Mouse (Mus musculus) CH12.LX (cell line): ENCODE data around the gene Tulp2. TPM values are rescaled to one million over a fixed set of nuclear protein-coding genes. Genes with fewer than 3 reads are reported as not detected.
A peak's percentile ranks its signal among the peaks of the same experiment; 100 is the strongest.
"Not testable (repeated sequence)": the region's sequence is repeated elsewhere in the genome, so short reads cannot be mapped to it uniquely, and the experiment has no call there.

Experiments used
- DNase-seq: peaks from one replicate; pipeline ENCODE4 v3.0.0-alpha.2; 2013; ENCODE audit errors: extremely low read depth
- H3K27ac ChIP-seq: 2 replicates; pipeline ENCODE4 v1.5.1; 2012; ENCODE audit warnings: low read depth, mild to moderate bottlenecking, control low read depth, moderate library complexity; ENCODE audit not compliant: insufficient read depth
- H3K27me3 ChIP-seq: replicated peaks from 2 replicates; pipeline ENCODE3; 2012; ENCODE audit warnings: inconsistent platforms
- H3K36me3 ChIP-seq, 2 experiments: replicated peaks in 1 of 2; 2 replicates each; pipeline versions ENCODE3 to v1.6.1; 2012; ENCODE audit warnings: inconsistent platforms in 1 of 2, low read length in 1 of 2, mild to moderate bottlenecking in 1 of 2, mixed read lengths in 1 of 2, moderate library complexity in 1 of 2; ENCODE audit not compliant: control insufficient read depth in 1 of 2, insufficient read depth in 1 of 2
- H3K4me1 ChIP-seq, 2 experiments: 2 replicates each; pipeline ENCODE4 v1.6.1; 2012; ENCODE audit warnings: inconsistent platforms in 1 of 2, moderate library complexity in 1 of 2; ENCODE audit not compliant: insufficient read depth in 2 of 2, control insufficient read depth in 1 of 2
- H3K4me2 ChIP-seq: 2 replicates; pipeline ENCODE4 v1.6.1; 2012; ENCODE audit warnings: low read depth, mild to moderate bottlenecking, control low read depth; ENCODE audit not compliant: poor library complexity, insufficient read depth, severe bottlenecking
- H3K4me3 ChIP-seq, 3 experiments: fragments of 150-350 bp in 1 of 3; sonication (generic) in 1 of 3; replicated peaks in 1 of 3; 2 replicates each; pipeline versions ENCODE3 to v1.5.1; 2011 to 2012; ENCODE audit warnings: low read depth in 2 of 3, low read length in 2 of 3, mild to moderate bottlenecking in 2 of 3, moderate library complexity in 2 of 3, control low read depth in 1 of 3, improper control_type of control experiment in 1 of 3, inconsistent platforms in 1 of 3, mixed read lengths in 1 of 3; ENCODE audit not compliant: poor library complexity in 1 of 3
- H3K79me2 ChIP-seq: replicated peaks from 2 replicates; pipeline ENCODE4 v1.6.1; 2012; ENCODE audit warnings: mild to moderate bottlenecking, moderate library complexity; ENCODE audit not compliant: control insufficient read depth, poor library complexity, insufficient read depth, severe bottlenecking; ENCODE audit errors: extremely low read depth
- H3K9ac ChIP-seq: 2 replicates; pipeline ENCODE4 v1.6.1; 2012; ENCODE audit warnings: low read depth, mild to moderate bottlenecking, control low read depth, moderate library complexity; ENCODE audit not compliant: insufficient read depth
- H3K9me3 ChIP-seq: replicated peaks from 2 replicates; pipeline ENCODE3; 2012; ENCODE audit warnings: low read length, inconsistent platforms, mixed read lengths
- ELF1 ChIP-seq: IDR thresholded peaks from 2 replicates; pipeline ENCODE4 v1.6.1; 2014; ENCODE audit warnings: low read depth, mild to moderate bottlenecking, inconsistent platforms, low read length, improper control_type of control experiment
- ETS1 ChIP-seq: conservative IDR thresholded peaks from 2 replicates; pipeline ENCODE4 v1.6.1; 2012; ENCODE audit warnings: low read depth, mild to moderate bottlenecking, inconsistent platforms, low read length, improper control_type of control experiment, moderate library complexity
- GABPA ChIP-seq: IDR thresholded peaks from 2 replicates; pipeline ENCODE4 v1.6.1; 2012; ENCODE audit warnings: low read depth, low read length, improper control_type of control experiment, inconsistent platforms; ENCODE audit not compliant: insufficient replicate concordance
- MAX ChIP-seq: IDR thresholded peaks from 2 replicates; pipeline ENCODE4 v1.6.1; 2011; ENCODE audit warnings: low read length, improper control_type of control experiment
- MAZ ChIP-seq: IDR thresholded peaks from 2 replicates; pipeline ENCODE4 v1.6.1; 2012; ENCODE audit warnings: low read depth, mild to moderate bottlenecking, inconsistent platforms, low read length, improper control_type of control experiment, moderate library complexity
- MXI1 ChIP-seq: IDR thresholded peaks from 2 replicates; pipeline ENCODE4 v1.6.1; 2011; ENCODE audit warnings: mild to moderate bottlenecking, low read depth, low read length, improper control_type of control experiment
- MYC ChIP-seq: IDR thresholded peaks from 2 replicates; pipeline ENCODE4 v1.6.1; 2011; ENCODE audit warnings: low read depth, mild to moderate bottlenecking, improper control_type of control experiment, low read length
- POLR2AphosphoS2 ChIP-seq: IDR thresholded peaks from 2 replicates; pipeline ENCODE4 v1.6.1; 2011; ENCODE audit warnings: low read depth, low read length, improper control_type of control experiment
- SIN3A ChIP-seq: IDR thresholded peaks from 2 replicates; pipeline ENCODE4 v1.6.1; 2012; ENCODE audit warnings: low read length, improper control_type of control experiment, inconsistent platforms
- TCF12 ChIP-seq: IDR thresholded peaks from 2 replicates; pipeline ENCODE4 v1.6.1; 2014; ENCODE audit warnings: low read depth, mild to moderate bottlenecking, inconsistent platforms, low read length, improper control_type of control experiment
- ZKSCAN1 ChIP-seq: IDR thresholded peaks from 2 replicates; pipeline ENCODE4 v1.6.1; 2012; ENCODE audit warnings: low read depth, inconsistent platforms, low read length, improper control_type of control experiment, borderline replicate concordance
- ZNF384 ChIP-seq: IDR thresholded peaks from 2 replicates; pipeline ENCODE4 v1.6.1; 2012; ENCODE audit warnings: low read depth, low read length, improper control_type of control experiment, inconsistent platforms
- dilution Hi-C: fragments of 300-500 bp; cut with MboI; formaldehyde crosslinking; loops from 2 replicates; pipeline ENCODE4 v1.14.3; 2020; ENCODE audit warnings: low sequenced_read_pairs; ENCODE audit not compliant: extremely low pct_unique_long_range_greater_than_20kb, extremely low pct_ligation_motif_present
- in situ Hi-C: fragments of 300-500 bp; cut with MboI; formaldehyde crosslinking; loops from 3 replicates; pipeline ENCODE4 v1.14.3; 2019; ENCODE audit warnings: low sequenced_read_pairs, low pct_ligation_motif_present, low pct_unique_long_range_greater_than_20kb, mixed read lengths
- polyA plus RNA-seq: library from polyadenylated mRNA; unstranded; fragments of >175 nt; gene quantifications from 2 replicates; pipeline ENCODE4 v1.2.1, GENCODE M21; 2012; ENCODE audit warnings: low read depth; ENCODE audit not compliant: insufficient read length
- total RNA-seq, 2 experiments: library from RNA; depleted of rRNA; stranded (reverse); fragments of 300-350 nt in 1 of 2; fragments of >200 nt in 1 of 2; gene quantifications; 2 replicates each; pipeline ENCODE4 v1.2.3; 2012 to 2014

Gene Tulp2
- total and polyA plus RNA-seq, 3 experiments: 0.13 TPM; not detected in 2

- in situ Hi-C loops: loop anchor here (10.0 kb wide), 1 partner anchor 58 kb away; no protein-coding TSS in a partner anchor
- H3K4me3 ChIP-seq, H3K9ac ChIP-seq, dilution Hi-C loops, H3K9me3 ChIP-seq, DNase-seq, H3K4me2 ChIP-seq, H3K27ac ChIP-seq: not testable (repeated sequence)
- H3K4me1 ChIP-seq: peaks cover 8 to 43% of the 10 kb centered on the region in 2 experiments
- H3K27me3 ChIP-seq: peaks cover 28% of the 10 kb centered on the region
- TF ChIP-seq ZNF384: peak; percentile 25; the same call in 1 of the 2 replicates
- peaks cover 24% of the 10 kb centered on the region for H3K79me2 ChIP-seq
- H3K36me3 ChIP-seq: peaks cover 19 to 25% of the 10 kb centered on the region in 2 experiments
Observed at GRCm38 (mm10) chr7:45527169-45527568, 45.5 kb downstream of the Tulp2 start.

DNA sequence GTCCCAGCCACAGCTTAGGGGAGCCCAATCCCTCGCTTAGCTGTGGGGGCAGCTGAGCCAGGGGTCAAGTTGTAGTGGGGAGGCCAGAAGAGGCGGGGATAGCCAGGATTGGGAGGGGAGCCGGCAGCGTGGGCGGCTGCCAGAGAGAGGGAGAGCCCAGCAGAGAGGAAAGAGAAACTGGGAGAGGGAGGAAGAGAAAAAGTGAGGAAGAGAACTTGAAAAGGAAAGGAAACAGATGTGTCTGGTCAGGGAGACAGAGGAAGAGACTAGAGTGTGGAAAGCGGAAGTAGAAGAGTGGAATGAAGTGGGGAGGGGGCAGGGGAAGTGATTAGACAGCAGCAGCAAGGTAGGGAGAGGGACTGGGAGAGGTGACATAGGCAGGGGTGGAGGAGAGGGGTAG, 47.8 kb downstream of the Tulp2 start:
- Histone ChIP-seq H3K4me2 (peak overlapping the region; percentile 25), H3K9ac (no peak overlapping the region), H3K79me2 (peaks cover 11% of the 10 kb centered on the region), H3K4me3 (no peak overlapping the region), H3K27ac (no peak overlapping the region), H3K36me3 (peaks cover 5 to 6% of the 10 kb centered on the region in 2 experiments), H3K27me3 (peaks cover 36% of the 10 kb centered on the region), H3K9me3 (no peaks in the 10 kb centered on the region), H3K4me1 (peaks cover 4 to 24% of the 10 kb centered on the region in 2 experiments; a peak in 3 of 4 replicates)
- TF ChIP-seq TCF12 (no peak), MAZ (0 out of 2 replicates have a peak, but pooled peaks have one; percentile 16), ZKSCAN1 (no peak), SIN3A (no peak), ETS1 (no peak), ELF1 (peak; percentile 35; the same call in 1 of the 2 replicates), MYC (no peak), POLR2AphosphoS2 (no peak), MXI1 (no peak)
- dilution Hi-C loops (no loop called here), in situ Hi-C loops (loop anchor here (10.0 kb wide), 1 partner anchor 55 kb away; no protein-coding TSS in a partner anchor)
- no peak for DNase-seq

DNA sequence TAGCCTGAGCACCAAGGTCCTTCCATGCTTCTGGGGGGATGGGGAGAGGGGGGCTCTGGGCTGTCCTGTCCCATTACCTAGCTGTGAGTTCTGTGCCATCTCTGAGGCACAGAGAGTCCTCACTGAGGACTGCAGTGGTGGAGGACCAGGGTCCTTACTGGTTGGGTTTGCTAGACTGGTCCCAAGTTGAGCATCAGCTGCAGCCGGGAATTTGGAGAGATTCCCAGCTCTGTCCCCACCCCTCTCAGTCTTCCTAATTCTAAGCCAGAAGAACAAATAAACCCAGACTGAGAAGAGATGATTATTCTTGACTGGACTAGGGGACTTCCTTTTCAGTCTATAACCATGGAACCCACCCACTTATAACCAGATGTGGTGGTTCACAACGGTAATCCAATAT, 49.0 kb downstream of the Tulp2 start:
- Histone ChIP-seq H3K4me1 (peaks cover 4 to 16% of the 10 kb centered on the region in 2 experiments; a peak in 3 of 4 replicates), H3K36me3 (no peaks in the 10 kb centered on the region), H3K27ac (no peak overlapping the region), H3K9me3 (no peaks in the 10 kb centered on the region), H3K9ac (no peak overlapping the region), H3K79me2 (no peaks in the 10 kb centered on the region; the same call in 1 of the 2 replicates), H3K4me3 (no peak overlapping the region), H3K4me2 (no peak overlapping the region), H3K27me3 (peaks cover 36% of the 10 kb centered on the region)
- no peak for DNase-seq
- no peak for TF ChIP-seq MAX
- TF ChIP-seq GABPA: no peak
- in situ Hi-C loops: no loop called here
- dilution Hi-C loops: no loop called here
